Mouse (Mus musculus): ENCODE results near the gene Cd86.

GRCm38 (mm10) chr16:36666448-36667017 lies 652 bp upstream of the Cd86 start:
- TF ChIP-seq CTCF (IDR thresholded peaks at IDR 0.05; ENCODE audit: low read depth, low read length), result no peak
- TF ChIP-seq GATA1 (IDR thresholded peaks at IDR 0.05; ENCODE audit: borderline replicate concordance, low read length), result no peak
